Mouse (Mus musculus): ENCODE measurements around the gene Pdgfd.

DNA sequence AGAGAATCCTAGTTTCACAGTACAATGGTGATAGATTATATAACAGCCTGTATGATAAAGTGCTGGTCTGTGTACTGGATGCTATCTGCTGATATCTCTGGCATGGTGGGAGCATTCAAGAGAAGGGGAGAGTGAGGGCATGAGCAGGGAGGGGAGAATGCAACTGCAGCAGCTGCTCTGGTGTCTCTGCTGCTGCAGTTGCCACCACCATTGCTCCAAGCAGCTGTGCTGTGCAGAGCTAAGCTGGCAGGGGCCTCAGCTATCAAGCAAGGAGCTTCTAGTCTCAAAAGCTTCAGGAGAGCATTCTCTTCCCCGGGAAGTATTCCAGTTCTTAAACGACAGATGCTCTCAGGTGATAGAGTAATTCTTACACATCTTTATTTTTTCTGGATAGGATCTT, 192.4 kb downstream of the Pdgfd start:
- no peak for TF ChIP-seq POLR2A (IDR thresholded peaks at IDR 0.05; ENCODE audit: borderline replicate concordance, extremely low read depth, low read depth, low read length)
- TF ChIP-seq CTCF (IDR thresholded peaks at IDR 0.05; ENCODE audit: insufficient read depth, low read length), result no peak

All from lung, adult 2 months (tissue).